ENCODE assay signal across 27 mouse cellular contexts in genomic region chr5:16092540-16092939, GRCm38 (mm10).
A peak's percentile ranks its signal among the peaks of the same experiment; 100 is the strongest.
DNase-seq lines count a peak whose midpoint lies in the region; ATAC-seq and TF ChIP-seq lines count a peak whose summit lies in the region.
"Had no signal": no experiment of that assay in that cellular context is flagged by ENCODE, and none has a peak within 500 bp of the region (broad histone marks: within the 10 kb centered on the region; RNA-seq: fewer than 3 reads in every experiment).

No protein-coding gene starts in this region.

- intact Hi-C loops in gastrocnemius, postnatal 36 days (cut with DNase I) = no loop called here

- no peak for ATAC-seq in embryonic facial prominence, embryonic 14.5 days (ENCODE audit: low read depth)
- ATAC-seq in hindbrain, postnatal 0 days = no peak
- no peak for ATAC-seq in forebrain, postnatal 0 days
- ATAC-seq: intestine, postnatal 0 days; lung, postnatal 0 days; midbrain, embryonic 13.5 days had no signal

- TF ChIP-seq CTCF in hindbrain, postnatal 0 days (IDR thresholded peaks at IDR 0.05; ENCODE audit: low read depth) = no peak
- TF ChIP-seq CTCF in forebrain, postnatal 0 days (IDR thresholded peaks at IDR 0.05; ENCODE audit: low read depth) = no peak

- no peaks in the 10 kb centered on the region for H3K9me3 ChIP-seq in embryonic facial prominence, embryonic 14.5 days (ENCODE audit: control insufficient read depth, low read length)
- no peaks in the 10 kb centered on the region for H3K9me3 ChIP-seq in embryonic facial prominence, embryonic 10.5 days
- no peaks in the 10 kb centered on the region for H3K9me3 ChIP-seq in hindbrain, postnatal 0 days (ENCODE audit: low read length)
- no peaks in the 10 kb centered on the region for H3K9me3 ChIP-seq in hindbrain, embryonic 10.5 days
- H3K9me3 ChIP-seq in forebrain, postnatal 0 days (ENCODE audit: low read length) = no peaks in the 10 kb centered on the region
- H3K9me3 ChIP-seq: embryonic facial prominence, embryonic 13.5 days; heart, embryonic 10.5 days; limb, embryonic 10.5 days; limb, embryonic 15.5 days; liver, embryonic 13.5 days; midbrain, embryonic 13.5 days; stomach, embryonic 15.5 days had no signal

- WGBS in embryonic facial prominence, embryonic 14.5 days = 75% methylated on average over 7 of the region's 7 CpGs
- 90% methylated on average over 7 of the region's 7 CpGs for WGBS in embryonic facial prominence, embryonic 10.5 days
- 74% methylated on average over 7 of the region's 7 CpGs for WGBS in hindbrain, postnatal 0 days
- WGBS in hindbrain, embryonic 10.5 days = 92% methylated on average over 7 of the region's 7 CpGs
- WGBS in forebrain, postnatal 0 days = 78% methylated on average over 7 of the region's 7 CpGs

- peak overlapping the region; percentile 18; the same call in 1 of the 2 replicates for H3K4me2 ChIP-seq in embryonic facial prominence, embryonic 14.5 days (ENCODE audit: low read depth, low read length)
- no peak overlapping the region for H3K4me2 ChIP-seq in hindbrain, postnatal 0 days (ENCODE audit: low read depth, low read length)
- no peak overlapping the region for H3K4me2 ChIP-seq in forebrain, postnatal 0 days (ENCODE audit: low read depth)
- H3K4me2 ChIP-seq: embryonic facial prominence, embryonic 13.5 days; limb, embryonic 15.5 days; liver, embryonic 13.5 days; midbrain, embryonic 13.5 days; stomach, embryonic 15.5 days had no signal

- H3K4me3 ChIP-seq in embryonic facial prominence, embryonic 14.5 days (ENCODE audit: low read depth, low read length) = no peak overlapping the region
- no peak overlapping the region for H3K4me3 ChIP-seq in embryonic facial prominence, embryonic 10.5 days
- H3K4me3 ChIP-seq in hindbrain, postnatal 0 days (ENCODE audit: low read length) = no peak overlapping the region
- H3K4me3 ChIP-seq in hindbrain, embryonic 10.5 days = no peak overlapping the region
- no peak overlapping the region for H3K4me3 ChIP-seq in forebrain, postnatal 0 days (ENCODE audit: low read depth, low read length)
- H3K4me3 ChIP-seq: embryonic facial prominence, embryonic 13.5 days; erythroblast, embryonic 14.5 days; heart, embryonic 10.5 days; limb, embryonic 10.5 days; limb, embryonic 15.5 days; liver, embryonic 13.5 days; midbrain, embryonic 13.5 days; stomach, embryonic 15.5 days had no signal

- H3K4me1 ChIP-seq in embryonic facial prominence, embryonic 14.5 days (ENCODE audit: control insufficient read depth, insufficient read depth, low read length) = no peaks in the 10 kb centered on the region
- 0 out of 2 replicates have a peak, but pooled peaks cover 3% of the 10 kb centered on the region for H3K4me1 ChIP-seq in embryonic facial prominence, embryonic 10.5 days
- no peaks in the 10 kb centered on the region for H3K4me1 ChIP-seq in hindbrain, postnatal 0 days (ENCODE audit: insufficient read depth, low read length)
- H3K4me1 ChIP-seq in hindbrain, embryonic 10.5 days (replicated peaks) = no peaks in the 10 kb centered on the region
- H3K4me1 ChIP-seq in forebrain, postnatal 0 days (ENCODE audit: insufficient read depth) = no peaks in the 10 kb centered on the region
- H3K4me1 ChIP-seq: heart, embryonic 10.5 days; limb, embryonic 15.5 days; liver, embryonic 13.5 days; stomach, embryonic 15.5 days had no signal

- no peak overlapping the region for H3K9ac ChIP-seq in embryonic facial prominence, embryonic 14.5 days (ENCODE audit: low read depth, low read length)
- no peak overlapping the region for H3K9ac ChIP-seq in hindbrain, postnatal 0 days (replicated peaks; ENCODE audit: low read length)
- H3K9ac ChIP-seq in forebrain, postnatal 0 days = no peak overlapping the region
- H3K9ac ChIP-seq: embryonic facial prominence, embryonic 13.5 days; limb, embryonic 15.5 days; liver, embryonic 13.5 days; midbrain, embryonic 13.5 days; stomach, embryonic 15.5 days had no signal

- DNase-seq in embryonic facial prominence, embryonic 14.5 days (ENCODE audit: low spot score) = peak; percentile 4
- no peak for DNase-seq in embryonic facial prominence, embryonic 10.5 days (ENCODE audit: low spot score)
- DNase-seq in gastrocnemius, adult 18-20 months (ENCODE audit: low spot score) = peak; percentile 14
- no peak for DNase-seq in gastrocnemius, postnatal 36 days
- no peak for DNase-seq in hindbrain, postnatal 0 days (ENCODE audit: low spot score)
- no peak for DNase-seq in hindbrain, embryonic 10.5 days (ENCODE audit: low spot score)
- no peak for DNase-seq in forebrain, postnatal 0 days
- no peak for DNase-seq in Muller cell, postnatal 12 days (ENCODE audit: inconsistent ontology term)
- DNase-seq: adrenal gland, adult 8-10 months; gastrocnemius, postnatal 14 days; heart, adult 11 months; heart, postnatal 4 days; kidney, adult 9 months; layer of hippocampus, postnatal 36 days; liver, embryonic 13.5 days; lung, adult 18-20 months had no signal

- H3K27ac ChIP-seq in embryonic facial prominence, embryonic 14.5 days (replicated peaks; ENCODE audit: low read depth, low read length) = no peak overlapping the region; the same call in 1 of the 2 replicates
- H3K27ac ChIP-seq in embryonic facial prominence, embryonic 10.5 days (replicated peaks) = no peak overlapping the region
- 0 out of 2 replicates have a peak overlapping the region, but pooled peaks have one; percentile 11 for H3K27ac ChIP-seq in hindbrain, postnatal 0 days
- no peak overlapping the region for H3K27ac ChIP-seq in hindbrain, embryonic 10.5 days
- H3K27ac ChIP-seq in forebrain, postnatal 0 days (ENCODE audit: low read depth, low read length) = peak overlapping the region; percentile 1; the same call in 1 of the 2 replicates
- H3K27ac ChIP-seq: embryonic facial prominence, embryonic 13.5 days; heart, embryonic 10.5 days; limb, embryonic 10.5 days; limb, embryonic 15.5 days; liver, embryonic 13.5 days; macrophage; midbrain, embryonic 13.5 days; stomach, embryonic 15.5 days had no signal

- no peaks in the 10 kb centered on the region for H3K27me3 ChIP-seq in embryonic facial prominence, embryonic 14.5 days (replicated peaks; ENCODE audit: control insufficient read depth, insufficient read depth, low read length)
- no peaks in the 10 kb centered on the region for H3K27me3 ChIP-seq in embryonic facial prominence, embryonic 10.5 days (replicated peaks; ENCODE audit: low read depth, poor library complexity, severe bottlenecking)
- no peaks in the 10 kb centered on the region for H3K27me3 ChIP-seq in hindbrain, postnatal 0 days (ENCODE audit: insufficient read depth, low read length)
- H3K27me3 ChIP-seq in hindbrain, embryonic 10.5 days (ENCODE audit: insufficient read depth, poor library complexity, severe bottlenecking) = no peaks in the 10 kb centered on the region
- H3K27me3 ChIP-seq in forebrain, postnatal 0 days (ENCODE audit: insufficient read depth, low read length) = no peaks in the 10 kb centered on the region
- H3K27me3 ChIP-seq: CH12.LX; embryonic facial prominence, embryonic 13.5 days; limb, embryonic 15.5 days; liver, embryonic 13.5 days; midbrain, embryonic 13.5 days; stomach, embryonic 15.5 days had no signal

- H3K36me3 ChIP-seq in embryonic facial prominence, embryonic 14.5 days (ENCODE audit: control insufficient read depth, insufficient read depth, low read length) = no peaks in the 10 kb centered on the region
- H3K36me3 ChIP-seq in embryonic facial prominence, embryonic 10.5 days (replicated peaks) = no peaks in the 10 kb centered on the region
- no peaks in the 10 kb centered on the region for H3K36me3 ChIP-seq in hindbrain, postnatal 0 days (ENCODE audit: insufficient read depth, low read length)
- H3K36me3 ChIP-seq in hindbrain, embryonic 10.5 days = no peaks in the 10 kb centered on the region
- no peaks in the 10 kb centered on the region for H3K36me3 ChIP-seq in forebrain, postnatal 0 days (ENCODE audit: insufficient read depth)
- H3K36me3 ChIP-seq: embryonic facial prominence, embryonic 13.5 days; heart, embryonic 10.5 days; limb, embryonic 10.5 days; limb, embryonic 15.5 days; liver, embryonic 13.5 days; midbrain, embryonic 13.5 days; stomach, embryonic 15.5 days had no signal

Comparison
In these comparisons a context has a peak if more than half of its experiments do, and no peak if none do; other contexts are left out.
1. DNase-seq: peak in embryonic facial prominence, embryonic 14.5 days (single experiment) and gastrocnemius, adult 18-20 months (single experiment); none in embryonic facial prominence, embryonic 10.5 days (single experiment), gastrocnemius, postnatal 36 days (0 of 2), hindbrain, postnatal 0 days (single experiment), hindbrain, embryonic 10.5 days (single experiment), forebrain, postnatal 0 days (single experiment) and Muller cell, postnatal 12 days (single experiment).
2. H3K27ac ChIP-seq: peak in hindbrain, postnatal 0 days (single experiment) and forebrain, postnatal 0 days (single experiment); none in embryonic facial prominence, embryonic 14.5 days (single experiment), embryonic facial prominence, embryonic 10.5 days (single experiment) and hindbrain, embryonic 10.5 days (single experiment).